Mouse (Mus musculus) fat pad, adult 2 months (tissue): ENCODE data around the gene Gpr183.

ENCODE experiments used
- DNase-seq: peaks from one replicate; pipeline ENCODE4 v3.0.0-alpha.2; 2011; ENCODE audit warnings: low read depth, low spot score; ENCODE audit errors: extremely low read depth

Gpr183 gene

DNA sequence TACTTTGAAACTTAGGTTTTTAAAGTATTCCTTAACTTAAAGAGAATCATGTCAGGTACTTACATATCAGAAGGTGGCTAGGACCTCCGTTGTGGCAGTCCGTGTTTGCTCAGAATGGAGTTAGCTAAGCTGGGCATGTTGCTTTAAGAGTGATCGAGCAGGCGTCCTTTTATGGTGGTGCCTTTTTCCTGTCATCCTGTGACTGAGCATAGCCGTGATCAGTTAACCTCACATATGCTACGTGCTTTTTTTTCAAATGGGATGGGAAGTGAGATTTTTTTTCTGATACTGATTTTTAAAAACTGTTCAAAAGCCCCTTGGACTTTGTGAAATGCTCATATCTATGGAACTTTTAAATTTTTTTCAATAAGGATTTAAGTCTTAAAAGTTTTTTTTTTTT lies at the start of gene Gpr183:
Gene Gpr183, minus strand, starts transcription at position 206 of the 400 bp plus-strand sequence.
- no peak for DNase-seq

GRCm38 (mm10) chr14:122013417-122013951 lies 48.5 kb upstream of the Gpr183 start:
- no peak for DNase-seq

DNA sequence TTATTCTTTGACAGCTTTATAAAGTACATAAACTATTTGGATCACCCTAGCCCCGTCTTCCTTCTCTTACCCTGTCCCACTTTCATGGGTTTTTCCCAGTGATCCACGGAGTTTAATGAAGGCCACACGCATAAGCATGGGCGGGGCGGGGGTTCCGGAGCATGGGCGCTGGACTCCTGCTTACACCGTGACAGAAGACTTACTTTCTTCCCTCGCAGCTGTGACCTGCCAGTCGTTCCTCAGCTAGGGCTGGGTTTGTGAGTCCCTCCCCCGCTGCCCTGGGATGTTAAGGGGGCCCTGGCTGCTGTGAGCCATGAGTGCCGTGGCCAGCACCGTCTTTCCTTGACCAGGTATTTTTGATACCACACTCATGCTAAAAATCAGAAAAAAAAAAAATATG lies 47.8 kb upstream of the Gpr183 start:
- DNase-seq: no peak

GRCm38 (mm10) chr14:122012193-122012592 lies 47.2 kb upstream of the Gpr183 start:
- no peak for DNase-seq

- DNase-seq: no peak
These were observed 46.8 kb upstream of the Gpr183 start for GRCm38 (mm10) chr14:122011768-122012167.

DNA sequence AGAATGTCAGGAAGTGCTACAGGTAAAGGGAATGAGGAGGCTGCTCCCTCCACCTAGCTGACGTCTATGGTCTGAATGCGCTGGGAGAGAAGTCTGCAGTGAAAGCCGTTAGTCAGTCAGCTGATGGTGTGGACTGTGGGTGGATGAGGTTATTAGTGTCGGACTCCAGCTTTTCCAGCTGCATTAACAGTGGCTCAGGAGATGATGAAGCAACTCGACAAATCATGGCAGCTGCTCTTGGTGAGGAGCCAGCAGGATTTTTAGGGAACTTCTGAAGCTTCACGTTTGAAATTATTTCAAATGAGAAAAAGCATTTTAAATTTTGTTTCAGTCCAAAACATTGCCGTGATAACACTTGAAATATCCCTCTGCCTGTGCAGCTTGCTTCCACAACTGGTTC lies 45.3 kb upstream of the Gpr183 start:
- peak; percentile 23 for DNase-seq

DNA sequence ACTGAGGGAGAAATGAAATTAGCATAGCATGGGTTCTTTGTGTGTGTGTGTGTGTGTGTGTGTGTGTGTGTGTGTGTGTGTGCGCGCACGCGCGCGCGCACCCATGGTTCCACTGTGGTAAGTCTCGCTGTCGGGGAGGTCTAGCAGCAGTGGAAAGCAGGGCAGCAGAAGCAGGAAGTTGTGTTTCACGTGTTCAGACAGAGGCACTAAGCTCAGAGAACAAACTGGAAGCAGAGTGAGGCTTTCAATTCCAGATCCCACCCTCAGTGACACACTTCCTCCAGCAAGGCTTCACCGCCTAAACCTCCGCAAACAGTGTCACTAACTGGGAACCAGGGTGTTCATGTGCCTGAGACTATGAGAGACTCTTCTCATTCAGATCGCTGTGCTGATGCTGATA lies 44.5 kb upstream of the Gpr183 start:
- no peak for DNase-seq

DNA sequence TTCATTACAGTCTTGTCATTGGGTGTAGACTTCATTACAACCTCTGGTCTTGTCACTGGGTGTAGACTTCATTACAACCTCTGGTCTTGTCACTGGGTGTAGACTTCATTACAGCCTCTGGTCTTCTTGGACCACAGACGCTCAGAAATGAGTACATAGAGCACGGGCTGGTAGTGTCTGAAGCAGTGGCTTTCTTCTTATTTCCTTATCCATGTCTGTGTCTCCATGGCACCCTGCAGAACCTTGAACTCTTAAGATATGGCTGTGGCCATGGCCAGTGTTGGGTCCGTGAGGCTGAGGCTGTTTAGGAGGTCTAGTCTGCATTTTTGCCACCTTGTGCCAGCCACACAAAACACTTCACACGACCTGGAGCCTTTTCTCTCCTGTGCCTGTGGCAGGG lies 43.3 kb upstream of the Gpr183 start:
- no peak for DNase-seq

DNA sequence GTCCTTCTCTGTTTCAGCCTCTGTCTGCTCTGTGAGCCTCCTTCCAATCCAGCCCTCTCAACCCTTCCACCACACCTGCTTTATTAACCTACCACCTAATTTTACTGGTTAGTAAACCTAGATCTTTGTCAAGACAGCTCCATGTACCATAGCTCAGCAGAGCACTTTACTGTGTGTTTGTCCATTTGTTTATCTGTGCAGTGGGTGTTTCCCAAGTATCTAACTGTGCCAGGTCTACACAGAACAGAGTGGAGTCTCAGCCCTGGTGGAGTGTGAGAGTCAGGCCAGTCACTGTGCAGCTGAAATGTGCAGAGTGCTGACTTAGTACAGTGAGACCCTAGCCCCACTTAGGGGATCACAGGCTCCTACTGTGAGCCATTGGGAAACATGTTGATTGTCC lies 38.8 kb upstream of the Gpr183 start:
- no peak for DNase-seq

GRCm38 (mm10) chr14:122002224-122002623 lies 37.2 kb upstream of the Gpr183 start:
- DNase-seq: no peak

- no peak for DNase-seq
These were observed 35.5 kb upstream of the Gpr183 start for GRCm38 (mm10) chr14:122000346-122001105.

GRCm38 (mm10) chr14:121999455-121999854 lies 34.5 kb upstream of the Gpr183 start:
- no peak for DNase-seq

DNA sequence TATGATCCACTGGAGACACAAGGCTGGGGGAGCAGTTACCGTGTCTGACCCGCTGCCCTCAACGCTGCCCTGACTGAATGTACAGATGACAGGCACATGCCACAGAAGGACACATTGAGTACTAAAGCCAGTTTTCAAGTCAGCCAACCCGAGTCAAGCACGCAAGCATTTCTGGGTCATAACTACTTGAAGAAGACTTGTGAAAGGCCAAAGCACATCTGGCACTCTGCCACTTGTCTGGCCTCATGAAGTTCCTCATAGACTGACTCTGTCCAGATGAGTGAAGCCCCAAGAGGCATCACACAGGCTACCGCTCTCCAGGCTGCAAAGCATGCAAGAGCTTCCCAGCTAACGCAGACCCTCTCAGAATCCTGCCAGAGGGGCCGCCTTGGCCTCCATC lies 31.8 kb upstream of the Gpr183 start:
- DNase-seq: no peak

DNA sequence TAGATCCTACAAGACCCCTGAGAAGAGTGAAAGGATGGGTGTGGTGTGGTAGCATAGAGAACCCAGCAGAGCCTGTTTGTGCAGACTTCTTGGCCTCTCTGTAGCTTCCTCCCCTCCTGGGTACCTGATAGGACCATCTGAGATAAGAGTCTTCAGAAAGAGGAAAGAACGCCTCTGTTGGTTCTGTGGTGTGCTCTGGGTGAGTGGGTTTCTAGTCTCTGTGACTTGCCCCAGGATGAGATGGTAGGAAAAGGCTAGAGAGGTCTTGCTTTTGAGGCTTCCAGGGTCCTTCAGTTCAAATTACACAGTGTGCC lies 30.5 kb upstream of the Gpr183 start:
- no peak for DNase-seq

- no peak for DNase-seq
These were observed 30.0 kb upstream of the Gpr183 start for GRCm38 (mm10) chr14:121994846-121995556.

GRCm38 (mm10) chr14:121994171-121994700 lies 29.2 kb upstream of the Gpr183 start:
- DNase-seq: no peak

DNA sequence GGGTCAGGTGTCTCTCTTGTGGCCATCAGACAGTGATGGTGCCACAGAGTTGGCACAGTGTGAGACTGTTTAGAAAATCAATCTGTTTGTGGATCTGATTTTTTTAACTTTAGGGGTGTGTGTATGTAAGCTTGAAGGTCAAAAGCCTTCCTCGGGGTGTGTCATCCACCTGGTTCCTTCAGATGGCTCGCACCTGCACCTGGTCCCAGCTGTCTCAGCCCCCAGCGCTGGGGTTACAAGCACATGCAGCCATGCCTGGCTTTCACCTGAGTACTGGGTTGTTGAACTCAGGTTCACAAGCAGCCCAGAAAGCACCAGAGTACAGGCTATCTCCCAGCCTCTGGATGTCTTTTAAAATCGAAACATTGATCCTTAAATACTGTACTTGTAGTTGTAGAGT lies 28.6 kb upstream of the Gpr183 start:
- DNase-seq: no peak

- DNase-seq: no peak
These were observed 27.6 kb upstream of the Gpr183 start for GRCm38 (mm10) chr14:121992395-121993280.

DNA sequence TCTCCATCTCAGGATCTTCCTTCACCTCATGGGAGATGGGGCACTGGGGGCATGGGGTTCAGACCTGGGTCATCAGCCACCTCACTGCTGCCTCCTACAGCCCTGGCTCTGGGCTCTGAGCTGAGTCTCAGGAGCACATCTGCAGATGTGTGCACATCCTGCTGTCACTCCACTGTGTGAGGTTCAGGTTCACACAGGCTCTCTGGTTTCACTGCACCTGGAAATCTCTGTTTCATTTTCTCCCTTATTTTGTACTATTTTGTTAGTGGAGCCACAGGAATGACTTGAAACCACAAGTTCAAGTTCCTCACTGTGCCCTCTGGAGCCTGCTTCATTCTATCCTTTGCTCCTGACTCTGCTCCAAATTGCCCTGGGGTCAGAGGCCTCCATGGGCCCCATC lies 26.9 kb upstream of the Gpr183 start:
- DNase-seq: no peak

- no peak for DNase-seq
These were observed 25.9 kb upstream of the Gpr183 start for GRCm38 (mm10) chr14:121990897-121991296.

DNA sequence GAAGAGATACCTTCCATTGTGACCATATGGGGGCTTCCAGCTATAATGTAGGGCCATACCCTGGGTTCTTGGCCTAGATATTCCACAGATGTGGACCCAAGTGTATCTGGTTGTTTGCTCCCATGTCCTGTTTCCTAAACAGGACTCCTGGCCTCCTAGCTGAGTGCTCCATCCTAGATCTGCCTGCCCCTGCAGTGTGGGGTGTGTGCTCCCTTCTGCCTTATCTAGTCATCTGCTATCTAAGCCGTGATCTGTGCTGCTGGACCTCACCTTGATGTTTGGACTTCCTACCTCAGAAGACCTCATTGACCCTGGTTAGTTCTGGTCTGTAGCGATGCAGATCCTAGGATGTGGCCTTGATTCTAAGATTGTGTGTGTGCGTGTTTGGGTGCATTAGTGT lies 24.9 kb upstream of the Gpr183 start:
- no peak for DNase-seq
